Mouse (Mus musculus) forebrain, embryonic 10.5 days (tissue): ENCODE data around the gene Klk1b5. TPM values are rescaled to one million over a fixed set of nuclear protein-coding genes. Genes with fewer than 3 reads are reported as not detected.
"Not testable (repeated sequence)": the region's sequence is repeated elsewhere in the genome, so short reads cannot be mapped to it uniquely, and the experiment has no call there.

ENCODE experiments used
- DNase-seq: peaks from one replicate; pipeline ENCODE4 v3.0.0-alpha.2; 2017; ENCODE audit warnings: low spot score; ENCODE audit errors: extremely low spot score
- H3K27ac ChIP-seq: fragments of 300-500 bp; sonication (generic); 2 replicates; pipeline ENCODE4 v1.5.1; 2016; ENCODE audit warnings: mild to moderate bottlenecking
- H3K27me3 ChIP-seq: fragments of 300-500 bp; sonication (generic); 2 replicates; pipeline ENCODE4 v1.6.1; 2016; ENCODE audit warnings: mild to moderate bottlenecking; ENCODE audit not compliant: poor library complexity, severe bottlenecking
- H3K36me3 ChIP-seq: fragments of 300-500 bp; sonication (generic); replicated peaks from 2 replicates; pipeline ENCODE4 v1.6.1; 2016; ENCODE audit warnings: mild to moderate bottlenecking, moderate library complexity
- H3K4me1 ChIP-seq: fragments of 300-500 bp; sonication (generic); 2 replicates; pipeline ENCODE4 v1.6.1; 2016
- H3K4me3 ChIP-seq: fragments of 300-500 bp; sonication (generic); 2 replicates; pipeline ENCODE4 v1.5.1; 2016; ENCODE audit warnings: mild to moderate bottlenecking, moderate library complexity
- H3K9me3 ChIP-seq: fragments of 300-500 bp; sonication (generic); 2 replicates; pipeline ENCODE4 v1.6.1; 2016; ENCODE audit warnings: mild to moderate bottlenecking, moderate library complexity
- WGBS: fragments of 180-500 bp; shearing (Covaris S2); methylation state at CpG from one replicate; pipeline ENCODE4 v1.1.7; 2016; 5-methylcytosine and 5-hydroxymethylcytosine counted together
- polyA plus RNA-seq: library from polyadenylated mRNA; unstranded; fragments of >200 nt; fragmentation: Nextera tagmentation; extraction: Ambion mirVana; gene quantifications from 2 replicates; pipeline ENCODE4 v1.2.1, GENCODE M21; 2016

Gene Klk1b5
- polyA plus RNA-seq, 1 experiment from 2014 or later: not detected

GRCm38 (mm10) chr7:44240712-44241111 lies 25.0 kb downstream of the Klk1b5 start:
- Histone ChIP-seq H3K4me1 (peaks cover 7% of the 10 kb centered on the region), H3K27me3 (no peaks in the 10 kb centered on the region), H3K27ac (no peak overlapping the region), H3K4me3 (no peak overlapping the region), H3K36me3 (no peaks in the 10 kb centered on the region), H3K9me3 (no peaks in the 10 kb centered on the region)
- DNase-seq: no peak
- 67% methylated on average over 1 of the region's 1 CpGs for WGBS

GRCm38 (mm10) chr7:44241163-44241562 lies 25.4 kb downstream of the Klk1b5 start:
- 69% methylated on average over 2 of the region's 2 CpGs for WGBS
- Histone ChIP-seq H3K36me3 (no peaks in the 10 kb centered on the region), H3K27me3 (no peaks in the 10 kb centered on the region), H3K27ac (no peak overlapping the region), H3K4me1 (peaks cover 7% of the 10 kb centered on the region), H3K9me3 (no peaks in the 10 kb centered on the region), H3K4me3 (no peak overlapping the region)
- DNase-seq: no peak

GRCm38 (mm10) chr7:44244080-44244479 lies 28.3 kb downstream of the Klk1b5 start:
- Histone ChIP-seq H3K9me3 (no peaks in the 10 kb centered on the region), H3K27ac (no peak overlapping the region), H3K4me1 (peaks cover 22% of the 10 kb centered on the region), H3K27me3 (no peaks in the 10 kb centered on the region), H3K36me3 (peaks cover 14% of the 10 kb centered on the region), H3K4me3 (no peak overlapping the region)
- DNase-seq: no peak
- 50% methylated on average over 1 of the region's 1 CpGs for WGBS

- Histone ChIP-seq H3K9me3 (no peaks in the 10 kb centered on the region), H3K27ac (peak within 1 kb of the TSS; percentile 98), H3K4me1 (peaks cover 24% of the 10 kb centered on the region), H3K27me3 (no peaks in the 10 kb centered on the region), H3K36me3 (peaks cover 36% of the 10 kb centered on the region), H3K4me3 (peak within 1 kb of the TSS; percentile 92)
- under 1% methylated on average over 62 of the region's 62 CpGs for WGBS
- peak; percentile 89 for DNase-seq
Measured at GRCm38 (mm10) chr7:44246055-44246983, 30.6 kb downstream of the Klk1b5 start, which contains the start of the genes 1700028J19Rik and 2410002F23Rik. Gene 1700028J19Rik (minus strand): TSS chr7:44246695. Gene 2410002F23Rik (plus strand): TSS chr7:44246722.

- Histone ChIP-seq H3K4me3 (peak overlapping the region; percentile 92), H3K9me3 (no peaks in the 10 kb centered on the region), H3K36me3 (peaks cover 42% of the 10 kb centered on the region), H3K4me1 (peaks cover 24% of the 10 kb centered on the region), H3K27ac (peak overlapping the region; percentile 98), H3K27me3 (no peaks in the 10 kb centered on the region)
- peak; percentile 73 for DNase-seq
- WGBS: under 1% methylated on average over 23 of the region's 23 CpGs
Measured at GRCm38 (mm10) chr7:44246984-44247470, 31.3 kb downstream of the Klk1b5 start.

GRCm38 (mm10) chr7:44247971-44248370 lies 32.2 kb downstream of the Klk1b5 start:
- peaks cover 30% of the 10 kb centered on the region for H3K4me1 ChIP-seq
- peak overlapping the region; percentile 92 for H3K4me3 ChIP-seq
- DNase-seq: no peak
- H3K27me3 ChIP-seq: no peaks in the 10 kb centered on the region
- no peaks in the 10 kb centered on the region for H3K9me3 ChIP-seq
- no peak overlapping the region for H3K27ac ChIP-seq
- peaks cover 52% of the 10 kb centered on the region for H3K36me3 ChIP-seq
- WGBS: 95% methylated on average over 2 of the region's 2 CpGs

GRCm38 (mm10) chr7:44249248-44249647 lies 33.5 kb downstream of the Klk1b5 start:
- Histone ChIP-seq H3K9me3 (no peaks in the 10 kb centered on the region), H3K36me3 (peaks cover 64% of the 10 kb centered on the region), H3K4me1 (peaks cover 30% of the 10 kb centered on the region), H3K4me3 (no peak overlapping the region), H3K27me3 (no peaks in the 10 kb centered on the region), H3K27ac (no peak overlapping the region)
- WGBS: 92% methylated on average over 4 of the region's 4 CpGs
- DNase-seq: no peak

- DNase-seq, H3K27me3 ChIP-seq, H3K4me3 ChIP-seq, H3K27ac ChIP-seq, H3K9me3 ChIP-seq: not testable (repeated sequence)
- H3K4me1 ChIP-seq: peaks cover 23% of the 10 kb centered on the region
- H3K36me3 ChIP-seq: peaks cover 77% of the 10 kb centered on the region
- WGBS: 93% methylated on average over 17 of the region's 17 CpGs
Measured at GRCm38 (mm10) chr7:44250732-44251275, 35.1 kb downstream of the Klk1b5 start.

- no peak for DNase-seq
- Histone ChIP-seq H3K36me3 (peaks cover 76% of the 10 kb centered on the region), H3K27ac (no peak overlapping the region), H3K4me1 (peaks cover 18% of the 10 kb centered on the region), H3K9me3 (no peaks in the 10 kb centered on the region), H3K4me3 (no peak overlapping the region), H3K27me3 (no peaks in the 10 kb centered on the region)
- 76% methylated on average over 15 of the region's 15 CpGs for WGBS
Measured at GRCm38 (mm10) chr7:44253023-44253616, 37.4 kb downstream of the Klk1b5 start.

- no peak overlapping the region for H3K4me3 ChIP-seq
- DNase-seq: no peak
- 88% methylated on average over 6 of the region's 6 CpGs for WGBS
- H3K4me1 ChIP-seq: peaks cover 6% of the 10 kb centered on the region
- no peak overlapping the region for H3K27ac ChIP-seq
- no peaks in the 10 kb centered on the region for H3K27me3 ChIP-seq
- peaks cover 58% of the 10 kb centered on the region for H3K36me3 ChIP-seq
- H3K9me3 ChIP-seq: no peaks in the 10 kb centered on the region
Measured at GRCm38 (mm10) chr7:44254930-44255329, 39.2 kb downstream of the Klk1b5 start.

GRCm38 (mm10) chr7:44257278-44257677 lies 41.5 kb downstream of the Klk1b5 start, which contains the start of gene Acp4:
Gene Acp4 (minus strand): TSS chr7:44257378.
- H3K9me3 ChIP-seq: no peaks in the 10 kb centered on the region
- 88% methylated on average over 4 of the region's 4 CpGs for WGBS

GRCm38 (mm10) chr7:44260410-44260809 lies 44.7 kb downstream of the Klk1b5 start:
- no peak for DNase-seq
- Histone ChIP-seq H3K36me3 (peaks cover 4% of the 10 kb centered on the region; the same call in 1 of the 2 replicates), H3K9me3 (no peaks in the 10 kb centered on the region), H3K4me3 (no peak overlapping the region), H3K27ac (no peak overlapping the region), H3K4me1 (peaks cover 7% of the 10 kb centered on the region), H3K27me3 (peaks cover 43% of the 10 kb centered on the region)
- 82% methylated on average over 6 of the region's 6 CpGs for WGBS

More at GRCm38 (mm10) chr7:44257278-44257677, 41.5 kb downstream of the Klk1b5 start, which contains the start of gene Acp4:
- DNase-seq: no peak
- Histone ChIP-seq H3K4me3 (no peak within 1 kb of the TSS), H3K27me3 (peaks cover 20% of the 10 kb centered on the region), H3K36me3 (peaks cover 36% of the 10 kb centered on the region), H3K27ac (no peak within 1 kb of the TSS), H3K4me1 (peaks cover 5% of the 10 kb centered on the region)
